Mouse (Mus musculus): Measurements from ENCODE around the gene Plcg1.

Plcg1 gene

DNA sequence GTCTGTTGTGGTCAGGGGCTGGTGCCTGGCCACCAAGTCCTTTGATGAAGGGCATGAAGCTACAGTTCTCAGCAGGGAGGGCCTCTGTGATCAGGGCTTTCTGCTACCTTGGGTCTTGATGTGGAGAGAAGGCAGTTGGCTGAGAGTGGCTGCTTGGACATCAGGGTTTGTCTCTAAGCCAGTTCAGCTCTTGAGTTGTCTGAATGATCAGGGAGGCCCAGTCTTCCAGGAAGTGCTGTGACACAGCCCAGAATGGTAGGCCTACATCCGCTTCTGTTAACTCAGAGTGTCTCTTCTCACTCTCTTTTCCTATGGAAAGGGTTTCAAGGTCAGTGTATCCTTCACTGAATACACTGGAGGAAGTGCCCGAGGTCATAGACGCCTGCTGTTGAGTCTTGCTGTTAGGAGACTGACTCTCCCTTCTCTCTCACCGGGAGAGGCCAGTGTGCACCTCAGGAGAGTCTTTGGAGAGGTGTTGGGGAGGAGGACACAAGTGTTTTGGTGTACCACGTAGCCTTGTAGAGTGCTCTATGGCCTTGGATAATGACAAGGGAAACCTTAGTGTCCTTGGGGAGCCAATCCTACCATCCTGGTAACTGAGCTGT is 4.7 kb downstream of the Plcg1 start:
- DNase-seq (ENCODE audit: low read depth), result no peak

GRCm38 (mm10) chr2:160736466-160736865 is 5.4 kb downstream of the Plcg1 start:
- no peak for DNase-seq (ENCODE audit: low read depth)

DNA sequence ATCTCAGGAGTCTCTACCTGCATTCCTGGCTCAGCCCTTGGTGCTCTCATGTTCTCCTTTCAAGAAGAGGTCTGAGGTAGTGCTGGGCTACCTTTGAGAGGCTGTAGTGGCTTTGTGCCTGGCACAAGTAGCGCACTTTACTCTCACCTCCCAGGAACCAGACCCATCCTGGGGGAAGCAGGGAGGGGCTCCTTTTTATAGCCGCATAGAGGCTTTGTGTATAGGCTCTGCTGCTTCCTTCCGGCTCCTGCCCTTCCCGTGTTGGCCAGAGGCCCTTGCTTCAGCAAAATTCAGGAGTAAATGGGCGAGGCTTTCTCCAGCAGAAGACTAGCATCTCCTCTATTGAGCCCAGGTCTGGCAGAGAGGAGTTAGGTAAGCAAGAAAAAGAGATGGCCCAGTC is 7.3 kb downstream of the Plcg1 start:
- no peak for DNase-seq (ENCODE audit: low read depth)

DNA sequence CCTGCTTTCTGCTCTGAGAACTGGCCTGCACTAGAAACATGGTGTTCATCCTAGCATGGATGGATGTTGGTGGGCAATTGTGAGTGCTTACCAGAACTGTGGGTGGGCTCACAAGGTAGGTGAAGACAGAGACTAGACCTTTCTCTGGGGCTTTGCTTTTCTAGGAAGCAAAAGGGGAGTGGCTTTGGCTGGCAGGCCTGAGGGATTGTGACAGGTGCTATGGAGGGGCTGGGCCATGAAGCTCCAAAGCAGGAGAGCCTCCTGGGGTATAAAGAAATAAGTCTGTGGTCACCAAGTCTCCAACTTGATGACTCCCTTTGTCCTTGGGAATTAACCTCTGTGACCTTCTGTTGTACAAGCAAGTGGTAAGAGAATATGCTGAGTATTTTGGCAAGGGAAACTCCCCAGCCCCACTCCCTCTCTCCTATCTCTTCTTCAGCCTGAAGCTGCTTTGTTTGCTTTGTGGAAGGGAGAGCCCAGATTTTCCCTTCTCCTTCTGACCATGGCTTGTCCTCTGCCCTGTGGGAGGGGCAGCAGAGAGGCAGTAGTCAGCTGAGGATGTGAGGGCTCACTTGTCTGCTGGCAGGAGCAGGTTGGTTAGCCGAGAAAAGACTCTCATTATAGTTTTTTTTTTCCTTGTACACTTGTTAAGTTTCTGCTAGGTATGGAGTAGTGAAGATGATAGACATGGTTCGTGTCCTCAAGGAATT is 8.7 kb downstream of the Plcg1 start:
- no peak for DNase-seq (ENCODE audit: low read depth)

DNA sequence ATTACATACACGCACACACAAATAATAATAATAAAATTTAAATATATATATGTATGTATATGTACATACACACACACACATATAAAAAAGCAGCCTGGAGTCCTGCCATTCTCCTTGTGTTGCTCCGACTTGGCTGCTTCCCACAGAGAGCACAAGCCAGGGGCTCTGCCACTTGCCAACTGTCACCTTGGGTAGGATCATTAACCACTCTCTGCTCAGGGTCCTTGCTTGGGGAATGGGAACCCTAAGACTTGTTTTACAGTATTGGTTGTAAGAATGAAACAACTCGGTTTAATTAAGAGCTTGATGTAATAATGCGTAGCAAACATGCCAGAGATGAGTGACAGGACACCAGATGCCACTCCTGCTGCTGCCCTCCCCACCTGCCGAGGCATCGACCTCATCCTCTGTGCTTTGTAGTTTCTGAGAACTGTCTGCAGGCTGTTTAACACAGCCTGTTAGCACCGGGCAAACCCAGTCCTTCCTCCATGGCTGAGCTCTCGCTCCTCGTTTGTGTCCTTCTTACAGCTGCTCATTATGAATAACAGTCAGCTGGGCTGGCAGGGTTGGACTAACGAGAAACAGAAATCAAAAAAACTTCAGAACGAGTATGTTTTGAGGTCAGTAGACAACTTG is 9.5 kb downstream of the Plcg1 start:
- no peak for DNase-seq (ENCODE audit: low read depth)

DNA sequence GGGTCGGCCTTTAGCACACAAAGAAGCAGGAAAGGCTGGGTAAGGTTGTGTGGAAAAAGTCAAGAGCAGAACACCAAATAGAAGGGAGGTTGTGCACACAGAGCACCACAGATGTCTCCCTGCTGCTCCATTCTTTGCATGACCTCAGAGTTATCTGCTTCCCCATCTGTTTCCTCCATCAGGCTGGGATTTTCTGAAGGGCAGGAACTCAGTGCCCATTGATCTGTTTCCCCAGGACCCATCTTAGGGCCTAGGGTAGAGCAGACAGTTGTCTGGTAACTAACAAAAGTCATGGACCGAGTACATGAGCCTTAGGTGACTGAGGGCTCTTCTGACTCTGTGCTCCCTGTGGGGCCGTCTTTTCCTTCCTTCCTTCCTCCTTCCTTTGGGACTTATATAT is 10.5 kb downstream of the Plcg1 start:
- no peak for DNase-seq (ENCODE audit: low read depth)

GRCm38 (mm10) chr2:160742161-160742609 is 11.1 kb downstream of the Plcg1 start:
- no peak for DNase-seq (ENCODE audit: low read depth)

DNA sequence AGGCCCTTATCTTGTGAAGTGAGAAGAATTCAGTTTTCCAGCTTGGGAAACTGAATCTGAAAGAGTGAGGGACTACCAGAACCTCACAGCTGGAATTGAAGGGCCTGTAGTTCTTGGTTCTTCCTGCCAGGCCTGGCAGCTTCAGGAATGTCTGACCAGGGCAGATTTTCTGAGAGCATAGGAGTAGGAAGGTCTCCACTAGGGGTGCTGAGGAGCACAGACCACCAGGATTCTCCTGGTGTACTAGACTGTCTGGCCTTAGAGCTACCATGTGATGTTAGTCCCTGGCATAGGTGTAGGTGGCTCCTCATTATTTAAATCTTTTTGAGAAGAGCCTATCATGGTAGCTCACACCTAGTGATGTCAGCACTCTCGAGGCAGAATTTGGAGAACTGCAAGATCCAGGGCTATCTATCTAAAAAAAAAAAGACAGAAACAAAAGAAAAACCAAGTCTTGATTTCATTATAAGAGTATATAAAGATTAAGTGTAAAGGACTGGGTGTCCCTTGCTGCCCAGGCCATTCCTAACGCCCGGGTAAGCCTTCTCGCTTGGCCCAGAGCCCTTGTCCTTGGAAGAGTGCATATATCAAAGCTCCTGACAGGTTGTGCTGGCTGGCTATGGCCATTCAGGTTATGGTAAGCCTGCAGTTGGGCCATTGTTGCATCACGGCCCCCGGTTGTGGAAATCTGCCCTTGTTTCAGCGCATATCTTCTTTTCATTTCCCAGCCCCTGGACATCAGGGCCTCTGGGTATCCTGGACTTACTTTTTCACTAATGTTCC is 13.1 kb downstream of the Plcg1 start:
- DNase-seq (ENCODE audit: low read depth), result peak; percentile 46

DNA sequence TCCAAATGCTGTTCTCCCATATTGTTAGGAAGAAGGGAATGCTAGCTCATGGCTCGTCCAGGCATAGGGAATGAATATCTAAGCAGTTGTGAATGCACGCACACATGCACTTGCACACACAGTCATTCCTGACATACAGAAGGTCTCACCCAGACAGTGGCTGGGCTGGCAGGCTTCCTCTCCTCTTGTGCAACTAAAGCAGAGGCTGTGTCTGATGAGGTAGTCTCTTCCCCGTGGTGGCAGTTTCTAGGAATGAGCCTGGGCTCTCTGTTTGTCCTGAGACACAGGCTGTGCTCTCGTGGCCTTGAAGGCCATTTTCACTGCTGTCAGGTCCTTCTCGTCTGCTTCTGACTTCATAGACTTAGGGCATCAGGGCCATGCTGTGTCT is 13.7 kb downstream of the Plcg1 start:
- no peak for DNase-seq (ENCODE audit: low read depth)

GRCm38 (mm10) chr2:160745497-160745896 is 14.4 kb downstream of the Plcg1 start:
- DNase-seq (ENCODE audit: low read depth), result no peak

DNA sequence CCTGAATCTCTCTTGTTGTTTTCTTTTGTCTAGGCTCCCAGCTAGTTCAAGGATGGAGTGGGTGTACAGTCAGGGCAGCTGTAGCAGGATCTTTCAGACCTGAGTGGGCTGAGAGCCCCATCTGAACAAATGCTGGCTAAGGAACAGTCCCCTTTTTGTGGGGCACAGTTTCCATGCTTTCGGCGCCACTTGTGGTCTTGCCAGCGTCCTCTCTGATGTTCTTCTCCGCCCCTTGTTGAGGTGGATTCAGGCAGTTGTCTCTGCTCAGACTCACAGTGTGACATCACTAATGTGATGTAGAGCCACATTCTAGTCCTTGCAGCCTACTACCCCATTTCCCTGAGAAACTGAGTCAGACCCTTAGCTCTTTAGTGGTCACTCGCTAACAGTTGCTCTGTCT is 15.5 kb downstream of the Plcg1 start:
- no peak for DNase-seq (ENCODE audit: low read depth)

- DNase-seq (ENCODE audit: low read depth), result no peak
These were observed 16.0 kb downstream of the Plcg1 start for GRCm38 (mm10) chr2:160747075-160747474.

- DNase-seq (ENCODE audit: low read depth), result no peak
These were observed 25.6 kb downstream of the Plcg1 start for GRCm38 (mm10) chr2:160756583-160757203.

DNA sequence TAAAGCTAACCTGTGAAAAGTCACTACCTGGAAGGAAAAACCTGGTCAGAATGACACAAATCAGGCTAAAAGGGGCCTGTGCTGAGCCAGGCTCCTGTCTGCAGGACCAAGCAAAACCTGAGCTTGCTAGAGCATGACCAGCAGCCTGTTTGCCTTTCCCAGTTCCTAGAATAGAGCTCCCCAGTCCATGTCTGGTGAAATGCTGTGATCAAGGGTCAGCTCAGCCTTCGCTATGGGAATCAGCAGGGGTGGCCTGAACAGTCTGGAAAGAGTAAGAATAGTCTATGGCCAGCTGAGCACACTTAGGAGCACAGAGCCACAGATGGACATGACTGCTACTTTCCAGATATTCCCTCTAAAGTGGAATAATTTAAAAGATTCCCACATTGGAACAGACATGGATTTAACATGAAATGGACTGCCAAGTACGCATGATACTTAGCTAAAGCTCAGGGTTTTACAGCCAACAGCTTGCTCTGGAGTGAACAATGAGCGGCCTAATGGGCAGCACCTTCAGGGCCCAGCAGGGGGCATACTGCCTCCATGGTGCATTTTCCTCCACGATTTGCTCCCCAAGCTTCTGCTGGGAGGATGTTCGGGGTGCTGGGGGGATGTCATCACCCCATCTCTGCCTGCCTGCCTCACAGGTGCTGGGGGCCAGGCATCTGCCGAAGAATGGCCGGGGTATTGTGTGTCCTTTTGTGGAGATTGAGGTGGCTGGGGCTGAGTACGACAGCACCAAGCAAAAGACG is 29.5 kb downstream of the Plcg1 start:
- DNase-seq (ENCODE audit: low read depth), result no peak

DNA sequence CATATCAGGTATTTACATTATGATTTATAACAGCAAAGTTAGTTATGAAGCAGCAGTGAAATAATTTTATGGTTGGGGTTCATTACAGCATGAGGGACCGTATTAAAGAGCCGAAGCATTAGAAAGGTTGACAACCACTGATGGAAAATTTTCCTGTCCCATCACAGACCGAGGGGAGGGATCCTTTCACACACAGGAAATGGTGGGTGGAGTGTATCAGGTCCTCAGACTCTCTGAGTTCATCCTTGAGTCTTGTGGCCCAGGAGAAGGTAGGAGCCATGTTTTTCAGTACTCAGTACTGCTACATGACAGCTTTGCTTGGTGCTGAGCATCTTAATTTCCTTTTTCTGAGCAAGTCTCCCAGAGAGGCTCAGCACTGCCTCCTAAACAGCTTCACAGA is 32.7 kb downstream of the Plcg1 start:
- DNase-seq (ENCODE audit: low read depth), result no peak

DNA sequence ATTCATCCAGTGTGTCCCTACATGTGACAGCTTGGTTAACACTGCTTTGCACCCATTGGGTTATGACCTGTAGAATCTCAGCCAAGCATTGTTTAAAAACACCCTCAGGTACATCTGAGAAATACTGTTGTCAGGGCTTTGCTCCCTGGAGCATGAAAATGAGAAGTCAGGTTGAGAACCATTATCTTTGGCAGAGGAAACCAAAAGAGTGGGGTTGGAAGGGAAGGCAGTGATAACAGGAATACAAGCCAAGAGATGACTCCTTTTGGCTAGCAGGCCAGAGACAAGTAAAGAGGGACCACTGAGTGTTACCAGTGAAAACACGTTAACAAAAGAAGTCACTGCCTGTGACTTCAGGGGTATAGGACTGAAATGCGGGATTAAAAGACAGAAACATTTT is 33.3 kb downstream of the Plcg1 start:
- DNase-seq (ENCODE audit: low read depth), result no peak

- DNase-seq (ENCODE audit: low read depth), result no peak
These were observed 34.0 kb downstream of the Plcg1 start for GRCm38 (mm10) chr2:160765096-160765495.

GRCm38 (mm10) chr2:160766371-160766771 is 35.3 kb downstream of the Plcg1 start:
- DNase-seq (ENCODE audit: low read depth), result no peak

- DNase-seq (ENCODE audit: low read depth), result no peak
These were observed 36.1 kb downstream of the Plcg1 start for GRCm38 (mm10) chr2:160767201-160767600.

GRCm38 (mm10) chr2:160768097-160768695 is 37.1 kb downstream of the Plcg1 start:
- no peak for DNase-seq (ENCODE audit: low read depth)

DNA sequence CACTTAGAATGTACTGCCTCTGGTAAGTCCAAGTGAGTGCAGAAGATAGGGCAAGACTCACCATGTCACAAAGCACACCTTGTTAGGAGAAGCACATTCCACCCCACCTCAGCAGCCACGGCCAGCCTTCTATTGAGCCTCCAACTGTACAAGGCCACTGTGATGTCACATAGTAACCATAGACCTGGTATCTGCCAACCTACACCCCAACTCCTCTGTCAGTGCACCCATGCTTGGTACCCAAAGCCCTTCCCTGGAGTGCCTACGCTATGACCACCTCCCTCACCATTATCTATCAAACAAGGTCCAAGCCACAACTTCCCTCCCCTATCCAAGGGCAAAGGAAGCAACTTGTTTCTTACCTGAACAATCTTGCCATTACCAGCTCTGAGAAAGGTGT is 37.9 kb downstream of the Plcg1 start:
- DNase-seq (ENCODE audit: low read depth), result no peak

All from fibroblast of lung, adult 2 months (primary cell).